Mouse (Mus musculus): ENCODE measurements around the gene AF366264. TPM values are rescaled to one million over a fixed set of nuclear protein-coding genes. Genes with fewer than 3 reads are reported as not detected.
"Not testable (repeated sequence)": the region's sequence is repeated elsewhere in the genome, so short reads cannot be mapped to it uniquely, and the experiment has no call there.

The AF366264 gene
- not detected in 2 replicates for polyA plus RNA-seq (2016; fragmentation: Nextera tagmentation; extraction: Ambion mirVana)

DNA sequence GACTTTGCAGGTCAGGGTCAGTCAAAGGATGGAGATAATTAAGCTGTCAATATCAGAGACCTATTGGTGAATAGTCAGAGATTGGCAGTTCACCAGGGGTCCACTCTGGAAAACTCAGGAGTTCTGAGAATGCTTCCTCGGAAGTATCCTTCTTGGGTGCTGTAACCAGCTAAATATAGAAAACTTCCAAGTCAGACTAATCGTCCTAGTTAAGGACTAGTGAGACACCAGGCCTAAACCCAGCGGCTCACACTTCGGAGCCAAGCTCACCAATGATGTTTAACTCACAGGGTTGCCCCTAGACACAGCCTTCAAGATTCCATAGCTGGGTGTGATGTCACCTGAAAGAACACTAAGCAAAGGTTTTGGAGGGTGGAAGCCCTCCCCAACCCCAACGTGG, at the start of gene AF366264:
Gene AF366264 (minus strand): TSS at position 101 of the 400 bp plus-strand sequence.
- not testable (repeated sequence) for H3K4me3 ChIP-seq; H3K9ac ChIP-seq; H3K36me3 ChIP-seq; H3K9me3 ChIP-seq (replicated peaks); ATAC-seq (ENCODE audit: insufficient number of reproducible peaks, low FRiP score); H3K27me3 ChIP-seq (replicated peaks); H3K4me1 ChIP-seq (replicated peaks); H3K4me2 ChIP-seq; H3K27ac ChIP-seq (ENCODE audit: poor library complexity, severe bottlenecking)
- 74% methylated on average over 5 of the region's 5 CpGs for WGBS

- not testable (repeated sequence) for H3K9me3 ChIP-seq (replicated peaks); H3K27ac ChIP-seq (ENCODE audit: poor library complexity, severe bottlenecking); H3K4me2 ChIP-seq; ATAC-seq (ENCODE audit: insufficient number of reproducible peaks, low FRiP score); H3K9ac ChIP-seq; H3K36me3 ChIP-seq; H3K4me1 ChIP-seq (replicated peaks); H3K4me3 ChIP-seq; H3K27me3 ChIP-seq (replicated peaks)
- WGBS = 72% methylated on average over 1 of the region's 1 CpGs
Observed at GRCm38 (mm10) chr8:13843286-13843685, 5.1 kb upstream of the AF366264 start.

- 64% methylated on average over 7 of the region's 7 CpGs for WGBS
- H3K4me3 ChIP-seq = no peak overlapping the region
- no peaks in the 10 kb centered on the region for H3K27me3 ChIP-seq (replicated peaks)
- H3K36me3 ChIP-seq = no peaks in the 10 kb centered on the region
- no peak overlapping the region for H3K27ac ChIP-seq (ENCODE audit: poor library complexity, severe bottlenecking)
- H3K9ac ChIP-seq = no peak overlapping the region
- no peaks in the 10 kb centered on the region for H3K4me1 ChIP-seq (replicated peaks)
- no peaks in the 10 kb centered on the region for H3K9me3 ChIP-seq (replicated peaks)
- ATAC-seq (ENCODE audit: insufficient number of reproducible peaks, low FRiP score) = no peak
- H3K4me2 ChIP-seq = no peak overlapping the region
Observed at GRCm38 (mm10) chr8:13828598-13829172, 9.5 kb downstream of the AF366264 start.

DNA sequence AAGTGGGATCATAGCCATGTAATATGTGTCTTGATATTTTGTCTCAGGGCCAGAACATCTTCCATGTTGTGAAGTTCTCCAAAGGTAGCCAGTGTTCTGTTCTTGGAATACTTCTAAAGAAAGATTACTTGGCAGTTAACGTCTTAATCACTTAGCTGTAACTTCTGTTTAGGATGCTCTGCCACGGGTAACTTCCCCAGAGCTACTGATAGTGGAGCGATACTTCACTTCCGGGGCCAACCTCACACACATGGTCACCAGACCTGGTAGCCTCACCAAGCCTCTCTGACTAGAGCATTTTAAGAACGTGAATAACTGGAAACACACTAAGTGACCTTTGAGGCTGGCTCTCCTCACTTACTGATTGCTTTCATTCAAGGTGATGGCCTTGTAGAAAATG, 38.6 kb downstream of the AF366264 start:
- no peaks in the 10 kb centered on the region for H3K9me3 ChIP-seq (replicated peaks)
- no peak for ATAC-seq (ENCODE audit: insufficient number of reproducible peaks, low FRiP score)
- H3K27ac ChIP-seq (ENCODE audit: poor library complexity, severe bottlenecking) = no peak overlapping the region
- peaks cover 4% of the 10 kb centered on the region; the same call in 1 of the 2 replicates for H3K4me1 ChIP-seq (replicated peaks)
- no peak overlapping the region for H3K9ac ChIP-seq
- peaks cover 44% of the 10 kb centered on the region for H3K36me3 ChIP-seq
- H3K27me3 ChIP-seq (replicated peaks) = no peaks in the 10 kb centered on the region
- 84% methylated on average over 5 of the region's 5 CpGs for WGBS
- no peak overlapping the region for H3K4me2 ChIP-seq
- no peak overlapping the region for H3K4me3 ChIP-seq

- ATAC-seq (ENCODE audit: insufficient number of reproducible peaks, low FRiP score) = no peak
- H3K36me3 ChIP-seq = peaks cover 62% of the 10 kb centered on the region
- WGBS = 94% methylated on average over 5 of the region's 5 CpGs
Observed at GRCm38 (mm10) chr8:13797676-13798075, 40.5 kb downstream of the AF366264 start.

GRCm38 (mm10) chr8:13793746-13794101, 44.5 kb downstream of the AF366264 start:
- H3K9me3 ChIP-seq (replicated peaks) = no peaks in the 10 kb centered on the region
- no peaks in the 10 kb centered on the region for H3K4me1 ChIP-seq (replicated peaks)
- peaks cover 80% of the 10 kb centered on the region for H3K36me3 ChIP-seq
- no peak for ATAC-seq (ENCODE audit: insufficient number of reproducible peaks, low FRiP score)
- 93% methylated on average over 11 of the region's 11 CpGs for WGBS
- no peak overlapping the region for H3K9ac ChIP-seq
- no peak overlapping the region for H3K4me3 ChIP-seq
- H3K27me3 ChIP-seq (replicated peaks) = no peaks in the 10 kb centered on the region
- H3K27ac ChIP-seq (ENCODE audit: poor library complexity, severe bottlenecking) = no peak overlapping the region
- no peak overlapping the region for H3K4me2 ChIP-seq

More at GRCm38 (mm10) chr8:13797676-13798075, 40.5 kb downstream of the AF366264 start:
- H3K27ac ChIP-seq (ENCODE audit: poor library complexity, severe bottlenecking) = no peak overlapping the region
- no peaks in the 10 kb centered on the region for H3K9me3 ChIP-seq (replicated peaks)
- no peak overlapping the region for H3K4me3 ChIP-seq
- no peaks in the 10 kb centered on the region for H3K27me3 ChIP-seq (replicated peaks)
- H3K4me1 ChIP-seq (replicated peaks) = peaks cover 4% of the 10 kb centered on the region; the same call in 1 of the 2 replicates
- H3K4me2 ChIP-seq = no peak overlapping the region
- no peak overlapping the region for H3K9ac ChIP-seq

DNA sequence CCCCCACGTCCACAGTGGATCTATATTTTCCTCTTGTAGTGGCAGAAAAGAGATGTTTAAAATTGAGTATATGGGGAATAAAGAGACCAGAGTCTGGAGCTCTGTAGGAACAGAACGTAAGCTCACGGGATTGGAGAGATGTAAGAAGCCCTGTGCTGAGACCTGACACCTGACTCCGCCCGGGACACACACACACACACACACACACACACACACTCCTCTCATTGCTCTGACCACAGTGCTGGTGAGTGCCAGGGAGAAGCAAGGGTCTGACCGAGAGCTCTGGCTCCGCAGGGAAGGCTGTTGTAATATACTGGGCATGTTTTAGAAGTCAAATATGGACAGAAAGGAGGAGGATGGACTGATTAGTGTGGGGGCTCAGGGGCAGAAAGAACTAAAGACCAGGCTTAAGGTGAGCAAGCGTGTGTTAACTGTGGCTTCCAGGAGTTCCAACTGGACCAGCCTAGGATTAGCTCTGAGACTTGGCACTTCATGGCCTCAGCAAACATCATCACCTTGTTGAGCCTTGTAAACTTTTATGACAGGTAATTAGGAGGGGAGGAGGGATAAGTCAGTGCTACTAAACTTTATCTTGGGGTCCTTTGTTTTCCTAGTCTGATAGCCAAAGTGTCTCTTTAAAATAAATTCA, 45.0 kb downstream of the AF366264 start:
- 88% methylated on average over 8 of the region's 8 CpGs for WGBS
- ATAC-seq (ENCODE audit: insufficient number of reproducible peaks, low FRiP score) = no peak
- Histone ChIP-seq H3K9ac (no peak overlapping the region), H3K4me1 (replicated peaks) (no peaks in the 10 kb centered on the region), H3K4me3 (no peak overlapping the region), H3K9me3 (replicated peaks) (no peaks in the 10 kb centered on the region), H3K4me2 (no peak overlapping the region), H3K27me3 (replicated peaks) (no peaks in the 10 kb centered on the region), H3K27ac (ENCODE audit: poor library complexity, severe bottlenecking) (no peak overlapping the region), H3K36me3 (peaks cover 79% of the 10 kb centered on the region)

DNA sequence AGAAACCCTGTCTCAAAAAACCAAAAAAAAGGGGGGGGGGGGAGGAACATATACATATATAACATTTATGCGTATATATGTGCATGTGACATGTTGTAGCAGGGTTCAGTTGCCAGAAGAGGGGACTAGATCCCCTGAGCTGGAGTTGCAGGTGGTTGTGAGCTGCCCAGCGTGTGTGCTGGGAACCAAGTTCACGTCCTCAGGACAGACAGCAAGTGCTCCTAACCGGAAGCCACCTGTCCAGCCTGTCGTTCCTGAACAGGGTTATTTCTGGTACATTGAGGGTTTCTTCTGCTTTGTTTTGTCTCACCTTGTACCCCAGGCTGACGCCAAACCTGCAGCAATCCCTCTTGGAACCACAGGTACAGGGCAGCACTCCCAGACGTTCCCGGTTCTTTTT, 48.6 kb downstream of the AF366264 start:
- no peaks in the 10 kb centered on the region for H3K27me3 ChIP-seq (replicated peaks)
- peaks cover 55% of the 10 kb centered on the region for H3K36me3 ChIP-seq
- peaks cover 7% of the 10 kb centered on the region for H3K4me1 ChIP-seq (replicated peaks)
- 94% methylated on average over 8 of the region's 8 CpGs for WGBS
- no peak overlapping the region for H3K4me2 ChIP-seq
- no peak overlapping the region for H3K4me3 ChIP-seq
- H3K9me3 ChIP-seq (replicated peaks) = no peaks in the 10 kb centered on the region
- no peak overlapping the region for H3K9ac ChIP-seq
- ATAC-seq (ENCODE audit: insufficient number of reproducible peaks, low FRiP score) = no peak
- H3K27ac ChIP-seq (ENCODE audit: poor library complexity, severe bottlenecking) = no peak overlapping the region

- H3K27ac ChIP-seq (ENCODE audit: poor library complexity, severe bottlenecking) = peak overlapping the region; percentile 94
- H3K4me2 ChIP-seq = peak overlapping the region; percentile 77
- ATAC-seq (ENCODE audit: insufficient number of reproducible peaks, low FRiP score) = peak; percentile 96
- H3K4me1 ChIP-seq (replicated peaks) = peaks cover 11% of the 10 kb centered on the region
- no peaks in the 10 kb centered on the region for H3K9me3 ChIP-seq (replicated peaks)
- H3K36me3 ChIP-seq = peaks cover 39% of the 10 kb centered on the region
- peak overlapping the region; percentile 81 for H3K4me3 ChIP-seq
- under 1% methylated on average over 45 of the region's 47 CpGs for WGBS
- peak overlapping the region; percentile 84 for H3K9ac ChIP-seq
- no peaks in the 10 kb centered on the region for H3K27me3 ChIP-seq (replicated peaks)
Observed at GRCm38 (mm10) chr8:13785764-13786299, 52.4 kb downstream of the AF366264 start.

- peak within 1 kb of the TSS; percentile 84 for H3K9ac ChIP-seq
- ATAC-seq (ENCODE audit: insufficient number of reproducible peaks, low FRiP score) = peak; percentile 94
- no peaks in the 10 kb centered on the region for H3K27me3 ChIP-seq (replicated peaks)
- peaks cover 43% of the 10 kb centered on the region for H3K36me3 ChIP-seq
- peak within 1 kb of the TSS; percentile 94 for H3K27ac ChIP-seq (ENCODE audit: poor library complexity, severe bottlenecking)
- peaks cover 11% of the 10 kb centered on the region for H3K4me1 ChIP-seq (replicated peaks)
- peak within 1 kb of the TSS; percentile 77 for H3K4me2 ChIP-seq
- H3K9me3 ChIP-seq (replicated peaks) = no peaks in the 10 kb centered on the region
- WGBS = under 1% methylated on average over 47 of the region's 47 CpGs
- H3K4me3 ChIP-seq = peak within 1 kb of the TSS; percentile 81
Observed at GRCm38 (mm10) chr8:13785250-13785763, 52.9 kb downstream of the AF366264 start, which contains the start of gene Upf3a. Gene Upf3a (plus strand): TSS chr8:13785615.

Data from heart, embryonic 12.5 days (tissue).